12 mouse cellular contexts compared by ENCODE assay signal in genomic region chr4:123409034-123409692, GRCm38 (mm10).
DNase-seq lines count a peak whose midpoint lies in the region; ATAC-seq and TF ChIP-seq lines count a peak whose summit lies in the region.
"Had no signal": no experiment of that assay in that cellular context is flagged by ENCODE, and none has a peak within 500 bp of the region (broad histone marks: within the 10 kb centered on the region; RNA-seq: fewer than 3 reads in every experiment).

No protein-coding gene starts in this region.

- H3K9me3 ChIP-seq in heart, embryonic 11.5 days (replicated peaks; ENCODE audit: control insufficient read depth, low read length): no peaks in the 10 kb centered on the region
- H3K9me3 ChIP-seq in limb, embryonic 12.5 days: no peaks in the 10 kb centered on the region
- no peaks in the 10 kb centered on the region for H3K9me3 ChIP-seq in limb, embryonic 10.5 days (replicated peaks)
- H3K9me3 ChIP-seq in heart, postnatal 0 days (replicated peaks; ENCODE audit: control insufficient read depth, low read length): no peaks in the 10 kb centered on the region
- H3K9me3 ChIP-seq: forebrain, embryonic 12.5 days had no signal

- H3K9ac ChIP-seq in heart, embryonic 11.5 days (ENCODE audit: low read depth, low read length): no peak overlapping the region
- peak overlapping the region; percentile 23; the same call in 1 of the 2 replicates for H3K9ac ChIP-seq in limb, embryonic 12.5 days (replicated peaks)
- H3K9ac ChIP-seq in heart, postnatal 0 days (replicated peaks; ENCODE audit: low read depth, low read length): peak overlapping the region; percentile 35; the same call in 1 of the 2 replicates
- H3K9ac ChIP-seq: forebrain, embryonic 12.5 days had no signal

- peaks cover 71% of the 10 kb centered on the region for H3K4me1 ChIP-seq in heart, embryonic 11.5 days (ENCODE audit: control insufficient read depth, insufficient read depth, low read length)
- peaks cover 78% of the 10 kb centered on the region for H3K4me1 ChIP-seq in limb, embryonic 12.5 days (replicated peaks)
- peaks cover 88% of the 10 kb centered on the region for H3K4me1 ChIP-seq in limb, embryonic 10.5 days
- H3K4me1 ChIP-seq in heart, postnatal 0 days (ENCODE audit: control insufficient read depth, insufficient read depth): peaks cover 73% of the 10 kb centered on the region

- no peaks in the 10 kb centered on the region; the same call in 1 of the 2 replicates for H3K36me3 ChIP-seq in heart, embryonic 11.5 days (ENCODE audit: control insufficient read depth, insufficient read depth, low read length)
- peaks cover 29% of the 10 kb centered on the region for H3K36me3 ChIP-seq in limb, embryonic 12.5 days
- H3K36me3 ChIP-seq in limb, embryonic 10.5 days: peaks cover 59% of the 10 kb centered on the region
- H3K36me3 ChIP-seq in heart, postnatal 0 days (replicated peaks; ENCODE audit: control insufficient read depth, insufficient read depth, low read length): peaks cover 10% of the 10 kb centered on the region; the same call in 1 of the 2 replicates

- no peak for TF ChIP-seq EP300 in heart, postnatal 0 days (IDR thresholded peaks at IDR 0.05; ENCODE audit: low read depth)

- no peaks in the 10 kb centered on the region for H3K27me3 ChIP-seq in heart, embryonic 11.5 days (ENCODE audit: control insufficient read depth, insufficient read depth, low read length)
- no peaks in the 10 kb centered on the region for H3K27me3 ChIP-seq in limb, embryonic 12.5 days
- no peaks in the 10 kb centered on the region for H3K27me3 ChIP-seq in limb, embryonic 10.5 days (ENCODE audit: low read depth, poor library complexity, severe bottlenecking)
- no peaks in the 10 kb centered on the region for H3K27me3 ChIP-seq in heart, postnatal 0 days (ENCODE audit: control insufficient read depth, insufficient read depth, low read length)
- H3K27me3 ChIP-seq: forebrain, embryonic 12.5 days had no signal

- WGBS in heart, embryonic 11.5 days (ENCODE audit: insufficient replicate concordance): 81% methylated on average over 3 of the region's 3 CpGs
- WGBS in limb, embryonic 12.5 days: 94% methylated on average over 3 of the region's 3 CpGs
- WGBS in limb, embryonic 10.5 days: 79% methylated on average over 3 of the region's 3 CpGs
- WGBS in heart, postnatal 0 days: 47% methylated on average over 3 of the region's 3 CpGs

- H3K27ac ChIP-seq in heart, embryonic 11.5 days (ENCODE audit: low read depth, low read length): peak overlapping the region; percentile 5; the same call in 1 of the 2 replicates
- no peak overlapping the region for H3K27ac ChIP-seq in limb, embryonic 12.5 days
- H3K27ac ChIP-seq in limb, embryonic 10.5 days: no peak overlapping the region
- peak overlapping the region; percentile 99 for H3K27ac ChIP-seq in heart, postnatal 0 days (ENCODE audit: low read depth)
- H3K27ac ChIP-seq: forebrain, embryonic 12.5 days had no signal

- no peak for TF ChIP-seq CTCF in heart, postnatal 0 days (IDR thresholded peaks at IDR 0.05; ENCODE audit: low read depth)

- ATAC-seq in heart, embryonic 11.5 days (replicated peaks; ENCODE audit: insufficient number of reproducible peaks, low FRiP score, low TSS enrichment): no peak
- no peak for ATAC-seq in limb, embryonic 12.5 days (ENCODE audit: insufficient number of reproducible peaks, insufficient read depth, low FRiP score, low TSS enrichment, low read depth)
- no peak for ATAC-seq in heart, postnatal 0 days (ENCODE audit: insufficient read depth, low read depth)
- no peak for ATAC-seq in granulocyte monocyte progenitor cell, adult 5-6 weeks (replicated peaks; ENCODE audit: poor library complexity, severe bottlenecking)

- no peak for DNase-seq in heart, adult 9 months (ENCODE audit: low spot score in 2 of 2)
- no peak for DNase-seq in limb, embryonic 10.5 days (ENCODE audit: low spot score)
- peak; percentile 52 for DNase-seq in Muller cell, postnatal 12 days (ENCODE audit: inconsistent ontology term)
- no peak for DNase-seq in heart, postnatal 0 days (ENCODE audit: low spot score)
- DNase-seq in thymus, postnatal 14 days: no peak
- DNase-seq: cerebellum, adult 9-10 months; kidney, adult 18-20 months; thymus, postnatal 36 days had no signal

- no peak overlapping the region for H3K4me3 ChIP-seq in heart, embryonic 11.5 days (ENCODE audit: low read depth, low read length)
- H3K4me3 ChIP-seq in limb, embryonic 12.5 days (replicated peaks): no peak overlapping the region
- no peak overlapping the region for H3K4me3 ChIP-seq in limb, embryonic 10.5 days
- peak overlapping the region; percentile 76 for H3K4me3 ChIP-seq in heart, postnatal 0 days (ENCODE audit: low read depth, low read length)
- H3K4me3 ChIP-seq: forebrain, embryonic 12.5 days had no signal

- H3K4me2 ChIP-seq in heart, embryonic 11.5 days: peak overlapping the region; percentile 14; the same call in 1 of the 2 replicates
- no peak overlapping the region for H3K4me2 ChIP-seq in limb, embryonic 12.5 days
- H3K4me2 ChIP-seq in heart, postnatal 0 days (ENCODE audit: low read depth, low read length): peak overlapping the region; percentile 85
- H3K4me2 ChIP-seq: forebrain, embryonic 12.5 days had no signal

Comparison
In these comparisons a context has a peak if more than half of its experiments do, and no peak if none do; other contexts are left out.
1. H3K27ac ChIP-seq: peak in heart, embryonic 11.5 days (single experiment) and heart, postnatal 0 days (single experiment); none in limb, embryonic 12.5 days (single experiment) and limb, embryonic 10.5 days (single experiment).